Mouse (Mus musculus) megakaryocyte, embryonic 14.5 days (primary cell): ENCODE measurements around the gene Exosc5.

ENCODE experiments used
- FLI1 ChIP-seq: IDR thresholded peaks from 2 replicates; pipeline ENCODE4 v1.6.1; 2012; ENCODE audit warnings: low read length, inconsistent platforms, mixed read lengths
- GATA1 ChIP-seq: IDR thresholded peaks from 3 replicates; pipeline ENCODE4 v1.6.1; 2012; ENCODE audit warnings: mixed read lengths, low read length, inconsistent platforms, borderline replicate concordance

- TF ChIP-seq GATA1 (no peak), FLI1 (no peak)
These were observed 61.8 kb downstream of the Exosc5 start for GRCm38 (mm10) chr7:25720760-25721159.
